Mouse (Mus musculus): ENCODE measurements around the gene Plcz1.
A peak's percentile ranks its signal among the peaks of the same experiment; 100 is the strongest.

The Plcz1 gene

DNA sequence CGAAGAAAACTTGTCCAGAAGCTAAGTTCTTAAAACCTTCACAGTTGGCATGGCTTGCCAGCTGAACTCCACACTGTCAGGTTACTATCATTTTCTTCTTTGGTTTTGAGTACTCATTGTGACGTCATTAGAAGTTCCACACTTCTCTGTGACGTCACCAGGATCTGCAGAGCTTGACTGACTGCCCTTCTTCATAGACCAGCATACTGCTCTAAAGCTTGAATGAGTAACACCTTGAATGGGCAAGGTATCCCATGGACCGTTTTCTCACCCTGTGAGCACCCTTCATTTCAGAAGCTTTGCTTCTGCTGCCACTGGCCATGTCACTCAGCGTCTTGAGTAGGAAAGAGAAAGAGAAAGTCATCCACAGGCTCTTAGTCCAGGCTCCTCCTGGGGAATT, at the start of gene Plcz1:
Plcz1 (minus strand) TSS at position 101 of the 400 bp plus-strand sequence.
- DNase-seq = no peak

GRCm38 (mm10) chr6:140089855-140090254, 48.6 kb upstream of the Plcz1 start:
- no peak for DNase-seq

DNA sequence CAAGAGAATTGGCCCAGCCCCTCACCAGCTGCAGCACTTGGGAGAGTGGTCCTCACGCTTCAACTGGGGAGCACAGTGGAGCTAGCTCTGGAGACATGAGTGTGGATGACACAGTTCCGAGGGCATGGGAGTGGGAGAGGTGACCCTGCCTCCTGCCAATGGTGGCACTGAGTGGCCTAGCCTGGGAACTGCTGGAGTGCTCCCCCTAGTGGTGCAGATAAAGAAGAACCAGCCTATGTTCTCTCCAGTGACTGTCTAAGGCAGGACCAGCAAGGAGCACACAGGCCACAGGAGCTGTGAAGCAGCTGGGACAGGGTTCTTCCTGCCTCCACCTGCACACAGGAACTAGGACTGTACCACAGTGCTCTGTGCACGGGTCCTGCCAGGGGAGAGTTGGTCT, 40.5 kb upstream of the Plcz1 start:
- DNase-seq = peak; percentile 16 to 18

- no peak for DNase-seq
These were observed 39.7 kb upstream of the Plcz1 start for GRCm38 (mm10) chr6:140080933-140081332.

GRCm38 (mm10) chr6:140069177-140069576, 27.9 kb upstream of the Plcz1 start:
- no peak for DNase-seq

- DNase-seq = peak; percentile 4 to 5
These were observed 13.1 kb upstream of the Plcz1 start for GRCm38 (mm10) chr6:140054271-140054928.

DNA sequence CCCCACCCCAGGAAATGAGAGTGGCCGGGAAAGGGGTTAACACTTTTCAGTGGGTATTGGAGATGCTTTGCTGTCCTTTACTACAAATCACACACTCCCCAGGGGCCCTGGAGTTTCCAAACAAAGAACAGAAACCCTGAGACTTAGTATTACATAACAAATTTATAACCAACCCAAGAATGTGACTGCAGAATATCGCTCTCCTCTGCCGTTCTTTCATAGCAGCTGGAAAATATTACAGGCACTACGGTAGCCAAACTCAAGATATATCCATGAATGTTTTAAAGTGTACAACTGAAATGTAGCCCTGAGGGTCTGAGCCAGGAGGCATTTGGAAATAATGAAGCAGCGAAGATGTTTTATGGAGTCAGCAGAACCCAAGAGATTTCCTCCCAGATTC, 10.2 kb upstream of the Plcz1 start:
- DNase-seq = no peak

DNA sequence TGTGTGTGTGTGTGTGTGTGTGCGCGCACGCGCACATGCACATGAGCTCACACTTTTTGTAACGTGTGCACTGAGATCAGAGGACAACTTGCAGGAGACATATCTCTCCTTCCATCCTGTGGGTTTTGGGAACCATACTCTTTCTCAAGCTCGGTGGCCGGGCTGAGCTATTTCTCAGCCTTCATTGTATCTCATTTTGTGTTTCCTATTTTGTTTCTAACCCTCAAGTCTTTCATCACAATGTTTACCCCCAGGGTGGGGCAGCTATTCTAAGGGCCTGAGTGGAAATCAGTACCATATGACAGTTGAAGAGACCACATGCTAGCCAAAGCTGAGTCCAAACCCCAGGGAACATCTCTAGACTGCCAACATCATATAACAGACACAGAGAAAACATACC, 305 bp downstream of the Plcz1 start, which contains the start of gene Capza3:
Capza3 (plus strand) TSS at position 301 of the 400 bp plus-strand sequence.
- DNase-seq = no peak

DNA sequence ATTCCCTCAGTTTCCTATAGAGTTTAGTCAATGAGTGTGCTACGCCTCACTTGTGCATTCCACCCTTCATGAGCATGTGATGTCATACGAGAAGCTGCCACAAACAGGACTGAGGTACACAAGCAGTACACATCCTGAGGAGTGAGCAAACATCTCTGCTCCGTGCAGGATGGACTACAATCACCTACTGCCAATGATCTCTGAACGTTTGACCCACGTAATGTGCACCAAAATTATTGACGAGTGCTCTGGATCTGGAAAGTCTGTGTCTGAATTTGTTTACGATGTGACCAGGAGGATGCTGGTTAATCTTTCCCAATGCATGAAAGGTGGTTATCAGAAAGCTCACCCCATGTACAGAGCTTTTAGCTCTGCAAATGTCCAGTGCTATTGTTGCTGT, 16.9 kb downstream of the Plcz1 start:
- DNase-seq = no peak

GRCm38 (mm10) chr6:140005181-140005580, 36.1 kb downstream of the Plcz1 start:
- no peak for DNase-seq

GRCm38 (mm10) chr6:139989597-139989996, 51.7 kb downstream of the Plcz1 start:
- DNase-seq = no peak

GRCm38 (mm10) chr6:139989075-139989474, 52.2 kb downstream of the Plcz1 start:
- DNase-seq = no peak

DNA sequence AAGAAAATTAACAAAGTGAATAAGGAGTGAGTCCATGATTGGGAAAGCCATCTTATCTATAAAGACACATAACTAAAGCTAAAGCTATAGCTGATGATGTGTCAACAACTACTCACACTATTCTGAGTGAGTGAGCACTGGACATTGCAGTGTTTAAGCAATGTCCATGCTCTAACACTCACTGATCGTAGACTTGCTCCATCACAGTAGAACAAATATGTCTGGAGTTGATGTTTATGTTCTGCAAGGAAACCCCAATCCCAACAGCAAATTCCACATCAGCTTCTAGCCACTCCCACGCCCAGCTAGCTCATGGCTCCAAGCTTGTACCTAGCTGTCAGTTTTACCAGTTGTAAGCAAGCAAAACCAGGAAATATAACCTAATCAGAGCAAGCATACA, 54.7 kb downstream of the Plcz1 start:
- DNase-seq = no peak

DNA sequence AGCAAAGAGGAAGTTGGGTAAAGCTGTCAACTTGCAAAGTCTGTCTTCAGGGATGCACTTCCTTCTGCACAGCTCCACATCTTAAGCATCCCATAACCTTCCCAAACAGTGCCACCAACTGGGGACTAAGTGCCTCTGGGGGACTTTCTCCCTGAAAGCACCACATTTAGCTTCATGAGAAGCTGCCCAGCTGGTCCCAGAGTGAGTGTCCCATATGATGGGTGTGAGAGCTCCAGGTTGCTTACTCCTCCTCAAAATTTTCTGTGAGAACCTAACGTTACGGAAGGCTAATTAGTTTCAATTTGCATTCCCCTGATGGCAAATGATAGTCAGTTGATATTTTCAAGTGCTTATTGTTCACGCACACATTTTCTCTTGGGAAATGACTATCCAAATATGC, 57.2 kb downstream of the Plcz1 start:
- DNase-seq = no peak

- no peak for DNase-seq
These were observed 60.2 kb downstream of the Plcz1 start for GRCm38 (mm10) chr6:139981061-139981460.

DNA sequence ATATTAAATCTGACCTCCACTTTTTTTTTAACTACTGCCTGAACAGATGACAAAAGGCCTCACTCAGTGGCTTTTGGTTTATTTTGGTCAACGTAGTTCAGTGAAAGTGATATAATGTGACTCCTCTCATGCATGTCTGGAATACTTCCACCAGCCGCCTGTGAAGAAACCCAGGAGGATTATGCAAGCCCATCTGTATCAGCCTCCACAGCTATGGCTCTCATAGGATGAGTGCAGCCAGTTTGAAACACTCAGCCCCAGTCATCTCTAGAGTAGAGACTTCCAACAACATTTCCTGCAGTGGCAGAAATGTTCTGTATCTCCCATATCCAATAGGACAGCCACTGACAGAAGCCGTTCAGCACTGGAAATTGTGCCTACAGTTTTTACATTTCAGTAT, 63.1 kb downstream of the Plcz1 start:
- no peak for DNase-seq

DNA sequence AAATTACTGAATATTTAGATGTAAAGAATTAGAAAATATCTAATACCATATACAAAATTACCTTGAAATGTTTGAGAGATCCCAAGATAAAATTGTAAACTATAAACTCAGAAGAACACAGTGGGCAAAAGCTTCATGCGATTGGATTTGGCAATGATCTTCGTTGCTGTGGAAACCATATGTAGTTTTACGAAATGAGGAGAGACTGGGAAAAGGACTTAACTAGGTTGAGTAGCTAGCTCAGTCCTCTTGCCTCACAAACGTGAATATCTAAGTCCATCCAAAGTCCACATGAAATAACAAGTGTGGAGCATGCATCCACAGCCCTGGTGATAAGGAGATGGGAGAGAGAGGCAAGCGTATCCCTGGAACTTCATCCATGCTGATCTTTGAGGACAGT, 66.6 kb downstream of the Plcz1 start:
- no peak for DNase-seq

- DNase-seq = no peak
These were observed 69.5 kb downstream of the Plcz1 start for GRCm38 (mm10) chr6:139971608-139972298.

DNA sequence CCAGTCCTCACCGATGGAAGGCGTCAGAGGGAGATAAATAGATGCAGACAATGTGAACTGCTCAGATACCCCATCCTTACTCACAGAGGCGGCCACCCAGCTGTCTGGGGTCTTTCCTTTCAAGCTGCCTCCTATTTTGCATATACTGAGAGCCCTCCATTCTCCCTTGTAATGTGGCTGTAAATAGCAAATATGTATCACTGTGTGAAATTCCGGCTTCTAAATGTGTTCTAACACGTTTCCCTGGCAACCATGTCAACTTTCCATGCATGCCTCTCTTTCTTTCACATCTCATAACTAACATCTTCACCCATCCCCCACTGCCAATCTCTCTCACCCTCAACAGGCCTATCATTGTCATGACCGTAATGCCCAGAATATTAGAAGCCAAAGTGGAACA, 74.6 kb downstream of the Plcz1 start:
- DNase-seq = no peak

DNA sequence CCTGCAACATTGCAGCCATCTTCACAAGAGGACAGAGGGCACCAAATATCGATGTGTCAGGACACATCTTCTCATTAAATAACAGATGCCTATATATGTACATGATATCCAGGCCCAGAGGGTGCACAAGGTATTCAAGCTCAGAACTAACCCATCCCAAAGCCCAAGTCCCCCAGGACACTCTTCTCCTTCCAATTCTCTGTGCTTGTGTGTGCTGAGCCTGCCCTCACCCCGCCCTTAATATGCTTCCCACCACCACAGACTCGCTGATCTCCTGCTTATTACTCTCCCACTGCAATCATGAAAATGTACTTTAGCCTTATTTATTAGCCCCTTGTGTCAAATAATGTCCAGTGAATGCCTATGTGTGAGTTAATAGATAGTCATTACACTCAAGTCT, 76.4 kb downstream of the Plcz1 start:
- no peak for DNase-seq

DNA sequence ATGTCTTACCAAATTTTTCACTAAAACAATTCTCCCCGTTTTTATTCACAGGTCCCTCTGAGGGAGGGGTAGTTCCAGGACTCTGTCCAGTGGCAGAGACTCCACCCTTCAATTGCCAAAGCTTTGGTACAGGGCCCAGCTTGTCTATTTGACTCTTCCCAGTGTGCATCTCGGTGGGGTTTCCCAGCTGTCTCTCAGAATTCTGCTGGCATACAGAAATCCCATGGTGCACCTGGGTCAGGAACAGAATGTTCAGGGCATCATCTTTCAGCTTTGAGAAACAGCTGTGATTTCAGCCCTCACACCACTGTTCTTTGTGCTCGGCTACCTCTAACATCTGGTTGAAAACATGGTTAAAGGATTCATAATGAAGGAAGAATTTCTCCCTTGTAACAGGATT, 77.5 kb downstream of the Plcz1 start:
- DNase-seq = peak in 1 of 2 experiments; percentile 12

- DNase-seq = peak; percentile 8 to 32
These were observed 83.6 kb downstream of the Plcz1 start for GRCm38 (mm10) chr6:139957531-139958241.

- no peak for DNase-seq
These were observed 87.7 kb downstream of the Plcz1 start for GRCm38 (mm10) chr6:139953596-139953995.

Data from cerebellum, postnatal 10 days (tissue).